Mouse (Mus musculus) cerebellum, adult 2 months (tissue): ENCODE results near the gene Fam83b.

ENCODE experiments used
- CTCF ChIP-seq: fragments of 200-500 bp; IDR thresholded peaks from 2 replicates; pipeline ENCODE4 v1.5.1; 2011; ENCODE audit warnings: low read depth, mild to moderate bottlenecking, control low read depth, low read length, moderate library complexity, borderline replicate concordance; ENCODE audit not compliant: insufficient read depth
- POLR2A ChIP-seq: fragments of 200-500 bp; IDR thresholded peaks from 2 replicates; pipeline ENCODE4 v1.6.1; 2011; ENCODE audit warnings: low read length, control low read depth, borderline replicate concordance; ENCODE audit not compliant: insufficient read depth

DNA sequence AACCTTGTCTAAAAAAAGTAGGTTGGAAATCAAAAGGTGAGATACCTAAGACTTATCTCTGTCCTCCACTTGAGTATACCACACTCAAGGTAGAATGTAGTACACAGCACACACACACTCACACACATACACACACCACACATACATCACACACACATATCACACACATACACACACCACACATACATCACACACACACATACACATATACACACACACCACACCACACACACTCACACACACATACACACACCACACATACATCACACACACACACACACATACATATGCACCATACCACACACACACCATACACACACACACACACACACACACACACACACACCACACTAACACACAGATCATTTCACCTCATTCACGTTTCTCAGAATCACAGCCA, 2.8 kb downstream of the Fam83b start:
- no peak for TF ChIP-seq CTCF
- no peak for TF ChIP-seq POLR2A
